Mouse (Mus musculus): ENCODE results near the gene 4933402E13Rik. TPM values are rescaled to one million over a fixed set of nuclear protein-coding genes. Genes with fewer than 3 reads are reported as not detected.

4933402E13Rik gene
- not detected in 2 replicates for polyA plus RNA-seq (2015; fragmentation: Nextera tagmentation; extraction: Ambion mirVana)

GRCm38 (mm10) chrX:62283199-62283598 lies at the start of gene 4933402E13Rik:
Gene 4933402E13Rik, plus strand, starts transcription at chrX:62283499.
- Histone ChIP-seq H3K27me3 (no peaks in the 10 kb centered on the region), H3K9me3 (no peaks in the 10 kb centered on the region), H3K9ac (no peak within 1 kb of the TSS), H3K4me1 (no peaks in the 10 kb centered on the region), H3K4me3 (no peak within 1 kb of the TSS), H3K4me2 (no peak within 1 kb of the TSS), H3K27ac (no peak within 1 kb of the TSS), H3K36me3 (no peaks in the 10 kb centered on the region)
- no peak for ATAC-seq (ENCODE audit: insufficient number of reproducible peaks, low FRiP score, low TSS enrichment, low read depth)
- 85% methylated on average over 8 of the region's 8 CpGs for WGBS

Other genes with a start within 250 kb of the 4933402E13Rik start
- not detected in 2 replicates for gene 4931400O07Rik, start 184.5 kb downstream of the 4933402E13Rik start, polyA plus RNA-seq (2015; fragmentation: Nextera tagmentation; extraction: Ambion mirVana)

All from limb, embryonic 15.5 days (tissue).